Mouse (Mus musculus) hindbrain, postnatal 0 days (tissue): ENCODE data around the gene Prkag2. TPM values are rescaled to one million over a fixed set of nuclear protein-coding genes. Genes with fewer than 3 reads are reported as not detected.

ENCODE experiments used
- ATAC-seq: fragments of 200-750 bp; cut with Nextera tagmentation; 2 replicates; pipeline ENCODE4 v1.8.0; 2017; ENCODE audit warnings: mild to moderate bottlenecking, moderate TSS enrichment, moderate library complexity
- DNase-seq: peaks from one replicate; pipeline ENCODE4 v3.0.0-alpha.2; 2015; ENCODE audit warnings: low spot score
- H3K27ac ChIP-seq: fragments of 300-500 bp; sonication (generic); 2 replicates; pipeline ENCODE4 v1.5.1; 2014; ENCODE audit warnings: mild to moderate bottlenecking
- H3K27me3 ChIP-seq: fragments of 300-500 bp; sonication (generic); 2 replicates; pipeline ENCODE4 v1.6.1; 2014; ENCODE audit warnings: low read length, mixed read lengths; ENCODE audit not compliant: insufficient read depth
- H3K36me3 ChIP-seq: fragments of 300-500 bp; sonication (generic); 2 replicates; pipeline ENCODE4 v1.6.1; 2014; ENCODE audit warnings: low read length, mixed read lengths; ENCODE audit not compliant: insufficient read depth
- H3K4me1 ChIP-seq: fragments of 300-500 bp; sonication (generic); 2 replicates; pipeline ENCODE4 v1.6.1; 2014; ENCODE audit warnings: antibody characterized with exemption, low read length, mixed read lengths; ENCODE audit not compliant: insufficient read depth
- H3K4me2 ChIP-seq: fragments of 300-500 bp; sonication (generic); 2 replicates; pipeline ENCODE4 v1.6.1; 2014; ENCODE audit warnings: low read depth, mild to moderate bottlenecking, low read length, moderate library complexity, mixed read lengths
- H3K4me3 ChIP-seq: fragments of 300-500 bp; sonication (generic); 2 replicates; pipeline ENCODE4 v1.5.1; 2014; ENCODE audit warnings: low read length
- H3K9ac ChIP-seq: fragments of 300-500 bp; sonication (generic); replicated peaks from 2 replicates; pipeline ENCODE4 v1.6.1; 2014; ENCODE audit warnings: mild to moderate bottlenecking, low read length, moderate library complexity, mixed read lengths
- H3K9me3 ChIP-seq: fragments of 300-500 bp; sonication (generic); 2 replicates; pipeline ENCODE4 v1.6.1; 2016; ENCODE audit warnings: low read length, mixed read lengths
- CTCF ChIP-seq: IDR thresholded peaks from 2 replicates; pipeline ENCODE4 v1.5.1; 2016; ENCODE audit warnings: antibody characterized with exemption, control low read depth, low read depth
- WGBS: fragments of 180-500 bp; shearing (Covaris S2); extraction: QIAGEN DNeasy Blood & Tissue Kit; methylation state at CpG from one replicate; pipeline ENCODE4 v1.1.7; 2014; 5-methylcytosine and 5-hydroxymethylcytosine counted together
- polyA plus RNA-seq: library from polyadenylated mRNA; unstranded; fragments of >200 nt; fragmentation: Nextera tagmentation; extraction: Ambion mirVana; gene quantifications from 2 replicates; pipeline ENCODE4 v1.2.1, GENCODE M21; 2015
- total RNA-seq: library from RNA; depleted of rRNA; stranded (reverse); fragments of >200 nt; gene quantifications from 2 replicates; pipeline ENCODE4 v1.2.3, GENCODE M21; 2014; rRNA removed

Gene Prkag2
- 31.4 and 38.3 TPM in 2 replicates for total RNA-seq
- polyA plus RNA-seq: 85.5 and 86.4 TPM in 2 replicates

- peak; percentile 39 for DNase-seq
Observed at GRCm38 (mm10) chr5:25100516-25101125, at the start of gene Prkag2. Gene Prkag2, minus strand, starts transcription at chr5:25100642.

DNA sequence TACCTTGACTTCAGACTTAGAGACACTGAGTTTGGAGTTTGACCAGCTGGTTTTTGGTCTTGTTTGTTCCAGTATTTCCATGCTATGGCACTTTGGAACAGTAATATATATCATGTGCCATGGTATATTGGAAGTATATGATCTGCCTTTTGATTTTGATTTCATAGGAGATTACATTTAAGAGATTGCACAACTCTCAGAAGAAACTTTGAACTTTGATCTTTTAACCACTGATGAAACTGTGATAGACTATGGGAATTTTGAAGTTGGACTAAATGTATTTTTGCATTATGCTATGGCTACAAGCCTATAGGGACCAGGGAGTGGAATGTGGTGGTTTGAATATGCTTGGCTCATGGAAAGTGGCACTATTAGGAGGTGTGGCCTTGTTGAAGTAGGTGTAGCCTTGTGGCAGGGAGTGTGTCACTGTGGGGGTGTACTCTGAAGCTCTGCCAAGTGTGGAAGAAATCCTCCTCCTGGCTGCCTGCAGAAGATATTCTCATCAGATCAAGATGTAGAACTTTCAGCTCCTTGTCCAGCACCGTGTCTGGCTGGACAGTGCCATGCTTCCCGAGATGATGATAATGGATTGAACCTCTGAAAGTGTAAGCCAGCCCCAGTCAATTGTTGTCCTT, 49.0 kb upstream of the Prkag2 start:
- DNase-seq (no peak), ATAC-seq (no peak)
- TF ChIP-seq CTCF: no peak
- Histone ChIP-seq H3K4me3 (no peak overlapping the region), H3K36me3 (no peaks in the 10 kb centered on the region), H3K27ac (no peak overlapping the region), H3K4me2 (no peak overlapping the region), H3K4me1 (no peaks in the 10 kb centered on the region), H3K27me3 (no peaks in the 10 kb centered on the region), H3K9ac (no peak overlapping the region), H3K9me3 (no peaks in the 10 kb centered on the region)
- WGBS: 75% methylated on average over 2 of the region's 2 CpGs

More at GRCm38 (mm10) chr5:25100516-25101125, at the start of gene Prkag2:
- Histone ChIP-seq H3K27me3 (no peaks in the 10 kb centered on the region), H3K9me3 (no peaks in the 10 kb centered on the region), H3K4me2 (peak within 1 kb of the TSS; percentile 98), H3K4me3 (peak within 1 kb of the TSS; percentile 48), H3K36me3 (no peaks in the 10 kb centered on the region), H3K9ac (peak within 1 kb of the TSS; percentile 53), H3K27ac (no peak within 1 kb of the TSS; the same call in 1 of the 2 replicates), H3K4me1 (no peaks in the 10 kb centered on the region)
- TF ChIP-seq CTCF: no peak
- under 1% methylated on average over 38 of the region's 50 CpGs for WGBS
- peak; percentile 43 for ATAC-seq

DNA sequence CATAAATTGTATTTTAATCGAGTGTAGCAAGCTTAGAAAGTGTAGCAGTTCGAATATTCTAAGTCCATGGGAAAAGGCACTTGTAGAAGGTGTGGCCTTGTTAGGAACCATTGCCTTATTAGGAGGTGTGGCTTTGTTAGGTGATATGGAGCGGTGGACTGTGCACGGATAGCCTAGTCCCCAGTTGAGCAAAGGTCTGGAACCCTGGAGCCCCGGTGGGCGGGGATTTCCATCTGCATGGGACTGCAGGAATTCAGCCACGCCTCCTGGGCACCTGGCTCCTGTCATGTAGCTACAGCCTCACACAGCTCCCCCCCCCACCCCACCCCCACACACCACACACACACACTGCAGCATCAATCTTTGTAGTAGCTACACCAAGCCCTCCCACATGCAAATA, 46.3 kb upstream of the Prkag2 start:
- no peaks in the 10 kb centered on the region for H3K36me3 ChIP-seq

GRCm38 (mm10) chr5:25127865-25128264, 27.4 kb upstream of the Prkag2 start:
- Histone ChIP-seq H3K4me1 (no peaks in the 10 kb centered on the region), H3K27me3 (no peaks in the 10 kb centered on the region), H3K4me2 (no peak overlapping the region), H3K4me3 (no peak overlapping the region), H3K27ac (no peak overlapping the region), H3K9me3 (no peaks in the 10 kb centered on the region), H3K36me3 (no peaks in the 10 kb centered on the region), H3K9ac (no peak overlapping the region)
- WGBS: 87% methylated on average over 4 of the region's 4 CpGs
- TF ChIP-seq CTCF: no peak
- ATAC-seq (no peak), DNase-seq (no peak)

More for the DNA sequence above, 46.3 kb upstream of the Prkag2 start:
- Histone ChIP-seq H3K4me2 (no peak overlapping the region), H3K9ac (no peak overlapping the region), H3K4me3 (no peak overlapping the region), H3K27me3 (no peaks in the 10 kb centered on the region), H3K9me3 (no peaks in the 10 kb centered on the region), H3K27ac (no peak overlapping the region), H3K4me1 (no peaks in the 10 kb centered on the region)
- 73% methylated on average over 7 of the region's 7 CpGs for WGBS
- ATAC-seq (no peak), DNase-seq (no peak)
- no peak for TF ChIP-seq CTCF

GRCm38 (mm10) chr5:25125884-25126560, 25.6 kb upstream of the Prkag2 start:
- Histone ChIP-seq H3K9ac (no peak overlapping the region), H3K27ac (no peak overlapping the region), H3K9me3 (no peaks in the 10 kb centered on the region), H3K36me3 (no peaks in the 10 kb centered on the region), H3K4me2 (no peak overlapping the region), H3K4me3 (no peak overlapping the region), H3K27me3 (no peaks in the 10 kb centered on the region), H3K4me1 (no peaks in the 10 kb centered on the region)
- ATAC-seq (no peak), DNase-seq (no peak)
- 71% methylated on average over 3 of the region's 3 CpGs for WGBS
- TF ChIP-seq CTCF: no peak

GRCm38 (mm10) chr5:25122534-25122933, 22.1 kb upstream of the Prkag2 start:
- Histone ChIP-seq H3K4me1 (no peaks in the 10 kb centered on the region), H3K9me3 (no peaks in the 10 kb centered on the region), H3K4me2 (no peak overlapping the region), H3K27me3 (no peaks in the 10 kb centered on the region), H3K4me3 (no peak overlapping the region), H3K36me3 (no peaks in the 10 kb centered on the region), H3K27ac (no peak overlapping the region), H3K9ac (no peak overlapping the region)
- no peak for TF ChIP-seq CTCF
- 96% methylated on average over 1 of the region's 1 CpGs for WGBS
- ATAC-seq (no peak), DNase-seq (no peak)
